Mouse (Mus musculus) forebrain, embryonic 12.5 days (tissue): ENCODE results near the gene Abcg1. TPM values are rescaled to one million over a fixed set of nuclear protein-coding genes. Genes with fewer than 3 reads are reported as not detected.
A peak's percentile ranks its signal among the peaks of the same experiment; 100 is the strongest.

Experiments
- ATAC-seq: fragments of 200-750 bp; cut with Nextera tagmentation; 2 replicates; pipeline ENCODE4 v1.8.0; 2017; ENCODE audit warnings: moderate TSS enrichment; ENCODE audit not compliant: low FRiP score
- H3K27ac ChIP-seq: fragments of 300-500 bp; sonication (generic); 2 replicates; pipeline ENCODE4 v1.5.1; 2016; ENCODE audit warnings: mild to moderate bottlenecking
- H3K27me3 ChIP-seq: fragments of 300-500 bp; sonication (generic); 2 replicates; pipeline ENCODE4 v1.6.1; 2016; ENCODE audit warnings: mild to moderate bottlenecking
- H3K36me3 ChIP-seq: fragments of 300-500 bp; sonication (generic); replicated peaks from 2 replicates; pipeline ENCODE4 v1.6.1; 2016; ENCODE audit warnings: mild to moderate bottlenecking
- H3K4me1 ChIP-seq: fragments of 300-500 bp; sonication (generic); 2 replicates; pipeline ENCODE4 v1.6.1; 2016
- H3K4me2 ChIP-seq: fragments of 300-500 bp; sonication (generic); 2 replicates; pipeline ENCODE4 v1.6.1; 2016; ENCODE audit warnings: mild to moderate bottlenecking, moderate library complexity
- H3K4me3 ChIP-seq: fragments of 300-500 bp; sonication (generic); replicated peaks from 2 replicates; pipeline ENCODE4 v1.5.1; 2016; ENCODE audit warnings: mild to moderate bottlenecking
- H3K9ac ChIP-seq: fragments of 300-500 bp; sonication (generic); 2 replicates; pipeline ENCODE4 v1.6.1; 2016; ENCODE audit warnings: mild to moderate bottlenecking
- H3K9me3 ChIP-seq: fragments of 300-500 bp; sonication (generic); 2 replicates; pipeline ENCODE4 v1.6.1; 2016
- WGBS: fragments of 180-500 bp; shearing (Covaris S2); methylation state at CpG from one replicate; pipeline ENCODE4 v1.1.7; 2016; 5-methylcytosine and 5-hydroxymethylcytosine counted together
- polyA plus RNA-seq: library from polyadenylated mRNA; unstranded; fragments of >200 nt; fragmentation: Nextera tagmentation; extraction: Ambion mirVana; gene quantifications from 2 replicates; pipeline ENCODE4 v1.2.1, GENCODE M21; 2016

The Abcg1 gene
- 16.2 and 16.5 TPM in 2 replicates for polyA plus RNA-seq

DNA sequence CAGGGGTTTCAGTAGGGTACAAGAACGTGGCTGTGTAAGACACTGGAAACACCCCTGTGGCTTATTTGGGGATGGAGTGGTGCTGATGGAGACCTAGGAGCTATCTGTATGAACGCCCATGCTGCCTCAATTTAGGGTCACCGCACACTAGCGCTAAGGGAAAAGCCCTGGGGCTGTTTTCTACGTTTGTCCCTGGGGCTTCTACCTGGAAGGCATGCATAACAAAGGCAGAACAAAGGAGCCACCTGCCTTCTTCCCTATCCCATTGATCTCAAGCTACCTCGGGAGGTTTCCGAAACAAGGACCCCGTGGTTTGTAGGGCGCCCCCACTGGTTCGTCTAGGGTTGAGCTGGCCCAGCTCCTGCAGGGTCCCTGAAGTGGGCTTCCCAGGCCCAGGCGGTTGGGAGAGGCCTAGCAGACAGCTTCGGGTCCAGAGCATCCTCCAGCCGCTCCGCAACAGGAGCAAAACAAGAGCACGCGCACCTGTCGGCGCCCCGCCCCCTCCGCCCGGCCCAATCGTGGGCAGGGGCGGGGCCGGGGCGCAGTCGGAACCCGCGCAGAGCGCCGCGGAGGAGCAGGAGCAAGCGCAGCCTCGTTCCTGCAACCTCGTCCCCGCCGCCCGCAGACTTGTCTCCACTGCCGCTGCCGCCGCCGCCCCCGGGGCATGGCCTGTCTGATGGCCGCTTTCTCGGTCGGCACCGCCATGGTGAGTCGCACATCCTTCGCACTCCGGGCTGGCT is at the start of gene Abcg1:
Gene Abcg1, plus strand, starts transcription at position 525 of the 740 bp plus-strand sequence.
- Histone ChIP-seq H3K9me3 (peaks cover 5% of the 10 kb centered on the region), H3K9ac (peak within 1 kb of the TSS; percentile 59), H3K4me2 (peak within 1 kb of the TSS; percentile 79), H3K4me3 (peak within 1 kb of the TSS; percentile 52), H3K4me1 (peaks cover 41% of the 10 kb centered on the region), H3K36me3 (no peaks in the 10 kb centered on the region), H3K27ac (peak within 1 kb of the TSS; percentile 54), H3K27me3 (peaks cover 45% of the 10 kb centered on the region)
- peak; percentile 80 for ATAC-seq
- under 1% methylated on average over 49 of the region's 49 CpGs for WGBS

DNA sequence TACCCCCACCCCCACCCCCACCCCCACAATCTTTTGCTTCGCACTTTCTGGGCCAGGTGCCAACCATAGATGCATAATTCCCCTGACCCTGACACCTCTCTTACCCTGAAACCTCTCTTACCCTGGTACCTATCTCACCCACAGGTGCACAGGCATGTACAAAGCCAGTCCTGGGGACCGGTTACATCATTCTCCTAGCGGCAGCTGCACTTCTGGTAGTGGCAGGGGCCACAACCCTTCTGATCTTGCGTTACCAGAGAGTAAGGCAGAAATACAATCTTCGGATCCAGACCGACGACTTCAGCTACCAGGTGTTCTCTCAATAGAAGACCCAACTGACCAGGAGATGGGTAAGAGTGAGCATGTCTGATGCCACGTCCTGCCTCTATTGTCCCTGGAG is 49.1 kb upstream of the Abcg1 start:
- no peak overlapping the region for H3K4me2 ChIP-seq
- H3K27me3 ChIP-seq: 0 out of 2 replicates have a peak, but pooled peaks cover 3% of the 10 kb centered on the region
- H3K4me1 ChIP-seq: no peaks in the 10 kb centered on the region
- H3K36me3 ChIP-seq: no peaks in the 10 kb centered on the region
- no peak overlapping the region for H3K9ac ChIP-seq
- no peak for ATAC-seq
- H3K9me3 ChIP-seq: no peaks in the 10 kb centered on the region
- WGBS: 87% methylated on average over 8 of the region's 8 CpGs
- H3K4me3 ChIP-seq: no peak overlapping the region
- H3K27ac ChIP-seq: no peak overlapping the region

DNA sequence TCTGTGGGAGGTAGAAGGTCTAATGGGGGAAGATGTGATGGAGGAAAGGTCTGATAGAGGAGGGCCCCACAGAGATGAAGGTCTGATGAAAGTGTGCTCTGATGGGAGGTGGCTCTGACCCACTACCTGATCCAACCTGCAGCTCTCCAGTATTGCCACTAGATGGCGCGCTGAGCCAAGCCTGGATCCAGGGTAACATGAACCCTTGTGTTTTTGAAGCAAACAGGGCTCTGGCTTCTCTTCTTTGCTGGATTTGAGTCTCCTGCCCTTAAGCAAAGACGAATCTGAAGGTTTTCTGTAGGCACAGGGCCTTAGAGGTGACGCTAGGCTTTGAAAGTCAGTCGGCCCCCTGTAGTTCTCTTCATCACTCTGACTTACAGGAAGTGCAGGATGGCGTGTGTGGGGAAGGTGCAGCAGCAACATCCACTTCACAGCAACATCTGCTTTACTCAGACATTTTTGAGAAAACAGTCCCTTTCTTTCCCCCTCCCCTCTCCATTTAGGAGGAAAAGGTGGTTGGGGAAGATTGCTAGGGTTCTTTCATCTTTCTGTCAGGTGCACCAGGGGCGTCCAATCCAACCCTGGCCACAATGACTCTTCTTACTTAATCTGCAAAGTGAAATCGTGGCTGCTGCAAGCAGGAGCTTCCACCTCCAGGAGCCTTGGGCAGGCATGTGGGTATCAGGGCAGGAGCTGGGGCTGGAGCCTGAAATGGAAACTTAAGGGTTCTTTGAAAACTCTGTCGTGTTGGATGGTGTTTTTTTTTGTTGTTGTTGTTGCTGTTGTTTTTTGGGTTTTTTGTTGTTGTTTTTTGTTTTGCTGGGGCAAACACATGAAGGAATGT is 45.7 kb upstream of the Abcg1 start:
- Histone ChIP-seq H3K36me3 (no peaks in the 10 kb centered on the region), H3K9ac (no peak overlapping the region), H3K9me3 (no peaks in the 10 kb centered on the region), H3K4me3 (no peak overlapping the region), H3K4me1 (no peaks in the 10 kb centered on the region), H3K27ac (no peak overlapping the region), H3K27me3 (no peaks in the 10 kb centered on the region), H3K4me2 (no peak overlapping the region; the same call in 1 of the 2 replicates)
- ATAC-seq: 0 out of 2 replicates have a peak, but pooled peaks have one; percentile 36
- 40% methylated on average over 9 of the region's 9 CpGs for WGBS

DNA sequence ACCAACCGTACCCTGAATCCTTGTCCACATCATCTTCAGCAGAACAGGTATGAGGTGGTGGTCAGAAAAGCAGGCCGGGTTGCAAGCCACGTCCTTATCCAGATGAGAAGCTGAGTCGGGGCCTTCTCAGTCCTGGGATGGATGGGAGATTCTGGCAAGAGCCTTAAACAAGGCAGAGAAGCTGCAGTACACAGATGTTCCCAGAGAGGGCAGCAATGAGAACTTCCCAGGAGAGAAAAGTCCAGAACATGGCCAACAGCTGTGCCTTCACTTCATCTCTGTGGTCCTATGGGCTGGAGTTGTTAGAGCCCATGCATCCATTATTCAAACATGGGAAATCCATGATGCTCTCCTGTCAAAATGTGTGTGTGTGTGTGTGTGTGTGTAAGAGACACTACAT is 39.2 kb upstream of the Abcg1 start:
- no peak for ATAC-seq
- H3K4me3 ChIP-seq: no peak overlapping the region
- 68% methylated on average over 4 of the region's 4 CpGs for WGBS
- no peak overlapping the region for H3K9ac ChIP-seq
- H3K9me3 ChIP-seq: no peaks in the 10 kb centered on the region
- no peaks in the 10 kb centered on the region for H3K36me3 ChIP-seq
- H3K27me3 ChIP-seq: no peaks in the 10 kb centered on the region
- H3K4me2 ChIP-seq: no peak overlapping the region
- H3K4me1 ChIP-seq: no peaks in the 10 kb centered on the region
- H3K27ac ChIP-seq: no peak overlapping the region

DNA sequence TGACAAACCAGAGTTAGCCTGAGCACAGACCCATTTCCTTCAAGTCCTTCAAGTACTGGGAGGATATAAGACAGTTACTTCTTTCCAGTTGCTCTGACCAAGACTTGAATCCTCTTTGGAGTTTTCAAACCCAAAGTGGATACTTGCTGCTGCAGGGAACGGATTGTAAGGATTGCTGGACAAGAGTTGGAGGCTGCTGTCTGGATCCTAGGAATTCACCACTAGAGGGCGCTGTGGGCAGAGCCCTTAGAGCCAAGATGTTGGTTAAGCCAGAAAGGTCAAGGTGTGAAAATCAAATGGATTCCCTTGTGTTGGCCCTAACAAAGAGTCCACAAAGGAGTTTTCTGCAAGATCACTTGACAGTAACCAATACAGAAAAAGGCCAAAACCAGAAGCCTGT is 38.0 kb upstream of the Abcg1 start:
- H3K4me3 ChIP-seq: no peak overlapping the region
- no peaks in the 10 kb centered on the region for H3K27me3 ChIP-seq
- no peak overlapping the region for H3K4me2 ChIP-seq
- H3K9me3 ChIP-seq: no peaks in the 10 kb centered on the region
- H3K9ac ChIP-seq: no peak overlapping the region
- no peaks in the 10 kb centered on the region for H3K4me1 ChIP-seq
- no peaks in the 10 kb centered on the region for H3K36me3 ChIP-seq
- ATAC-seq: no peak
- 3% methylated on average over 2 of the region's 2 CpGs for WGBS
- no peak overlapping the region for H3K27ac ChIP-seq

DNA sequence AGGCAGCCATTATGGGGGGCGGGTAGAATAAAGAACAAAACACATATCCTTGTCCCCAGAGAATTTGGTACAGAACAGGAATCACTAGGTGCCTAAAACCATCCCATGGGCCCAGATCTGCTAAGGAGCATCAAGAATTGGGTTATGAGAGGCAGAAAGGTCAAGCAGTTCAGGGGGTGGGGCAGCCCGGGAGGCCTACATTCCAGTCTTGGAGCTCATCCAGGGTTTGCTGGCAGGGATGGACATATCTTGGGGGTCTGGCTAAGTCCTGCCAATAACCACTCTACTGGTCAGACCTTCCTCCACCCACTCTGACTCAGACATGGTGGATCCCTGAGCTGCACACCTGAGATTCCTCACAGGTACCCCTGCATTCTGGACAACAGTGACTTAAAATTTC is 37.4 kb upstream of the Abcg1 start:
- Histone ChIP-seq H3K27me3 (no peaks in the 10 kb centered on the region), H3K9ac (no peak overlapping the region), H3K4me3 (no peak overlapping the region), H3K27ac (no peak overlapping the region), H3K36me3 (no peaks in the 10 kb centered on the region), H3K4me1 (no peaks in the 10 kb centered on the region), H3K4me2 (no peak overlapping the region), H3K9me3 (no peaks in the 10 kb centered on the region)
- no peak for ATAC-seq
- WGBS: 85% methylated on average over 2 of the region's 2 CpGs

DNA sequence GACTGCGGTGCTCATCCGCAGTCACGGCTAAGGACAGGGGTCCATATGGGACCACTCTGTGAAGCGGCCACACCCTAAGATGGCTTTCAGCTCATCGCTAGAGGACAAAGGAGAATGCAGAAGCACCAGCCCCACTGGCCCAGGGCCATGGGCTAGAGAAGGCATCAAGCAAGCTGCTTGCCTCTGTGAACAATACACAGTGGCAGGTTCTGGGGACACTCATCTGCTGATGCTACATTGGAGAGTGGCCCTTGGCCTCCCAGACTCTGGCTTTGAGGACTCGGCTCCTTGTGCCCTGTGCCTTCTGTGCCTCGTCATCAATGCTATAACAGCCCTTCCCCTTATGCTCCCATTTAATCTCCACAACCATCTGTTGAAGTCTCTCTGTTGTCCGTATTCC is 36.2 kb upstream of the Abcg1 start:
- Histone ChIP-seq H3K4me1 (no peaks in the 10 kb centered on the region), H3K36me3 (no peaks in the 10 kb centered on the region), H3K9me3 (no peaks in the 10 kb centered on the region), H3K9ac (no peak overlapping the region), H3K27ac (no peak overlapping the region), H3K4me3 (no peak overlapping the region), H3K27me3 (no peaks in the 10 kb centered on the region), H3K4me2 (no peak overlapping the region)
- ATAC-seq: no peak
- WGBS: 85% methylated on average over 8 of the region's 8 CpGs

DNA sequence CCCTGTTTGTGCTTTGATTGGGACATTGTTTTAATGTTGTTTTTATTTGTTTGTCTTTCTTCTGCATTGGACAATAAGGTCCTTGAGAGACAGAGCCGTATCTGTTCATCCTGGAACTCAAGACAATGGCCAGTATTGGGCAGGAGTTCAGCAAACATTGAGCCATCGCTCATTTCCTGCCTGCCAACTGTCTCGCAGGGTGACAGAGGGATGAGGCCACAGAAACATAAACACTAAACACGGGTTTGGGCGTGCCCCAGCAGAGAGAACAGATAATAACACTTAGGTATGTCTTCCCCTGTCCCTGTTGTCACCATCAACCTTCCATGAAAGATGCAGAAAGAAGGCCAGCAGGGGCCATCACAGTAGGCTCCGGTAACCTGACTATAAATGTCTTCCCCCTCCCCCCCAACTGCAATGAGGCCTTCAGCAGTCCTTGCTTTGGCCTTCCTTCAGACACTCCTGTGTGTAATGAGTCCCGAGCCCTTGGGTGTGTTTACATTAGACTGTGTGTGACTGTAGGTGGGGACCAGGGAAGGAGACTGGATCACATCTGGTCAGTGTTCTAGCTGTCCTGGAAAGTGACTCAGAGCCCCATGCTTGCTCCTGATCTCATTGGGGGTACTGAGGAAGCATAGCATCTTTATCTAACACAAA is 33.2 kb upstream of the Abcg1 start:
- H3K9me3 ChIP-seq: no peaks in the 10 kb centered on the region
- no peak overlapping the region for H3K27ac ChIP-seq
- 84% methylated on average over 7 of the region's 7 CpGs for WGBS
- no peak overlapping the region for H3K4me3 ChIP-seq
- no peaks in the 10 kb centered on the region for H3K4me1 ChIP-seq
- H3K4me2 ChIP-seq: no peak overlapping the region
- H3K27me3 ChIP-seq: no peaks in the 10 kb centered on the region
- no peak overlapping the region for H3K9ac ChIP-seq
- ATAC-seq: no peak
- H3K36me3 ChIP-seq: no peaks in the 10 kb centered on the region

DNA sequence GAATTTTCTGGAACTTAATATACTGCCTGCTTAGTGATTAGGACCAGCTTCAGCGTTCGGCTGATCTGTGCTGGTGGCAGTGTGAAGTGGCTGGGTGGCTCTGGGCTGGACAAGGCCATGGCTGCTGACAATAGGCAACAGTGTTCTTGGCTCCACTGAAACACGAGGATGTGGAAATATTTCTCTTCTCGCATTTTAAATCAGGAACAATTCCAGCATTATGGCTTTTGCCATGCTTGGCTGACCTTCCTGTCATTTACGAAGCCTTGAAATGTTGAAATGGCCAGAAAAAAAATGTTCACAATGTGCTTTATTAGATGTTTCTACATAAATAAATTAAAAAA is 32.7 kb upstream of the Abcg1 start:
- Histone ChIP-seq H3K4me3 (no peak overlapping the region), H3K9ac (no peak overlapping the region), H3K36me3 (no peaks in the 10 kb centered on the region), H3K4me1 (no peaks in the 10 kb centered on the region), H3K27ac (no peak overlapping the region), H3K27me3 (no peaks in the 10 kb centered on the region), H3K4me2 (no peak overlapping the region), H3K9me3 (no peaks in the 10 kb centered on the region)
- ATAC-seq: no peak
- 78% methylated on average over 5 of the region's 5 CpGs for WGBS

DNA sequence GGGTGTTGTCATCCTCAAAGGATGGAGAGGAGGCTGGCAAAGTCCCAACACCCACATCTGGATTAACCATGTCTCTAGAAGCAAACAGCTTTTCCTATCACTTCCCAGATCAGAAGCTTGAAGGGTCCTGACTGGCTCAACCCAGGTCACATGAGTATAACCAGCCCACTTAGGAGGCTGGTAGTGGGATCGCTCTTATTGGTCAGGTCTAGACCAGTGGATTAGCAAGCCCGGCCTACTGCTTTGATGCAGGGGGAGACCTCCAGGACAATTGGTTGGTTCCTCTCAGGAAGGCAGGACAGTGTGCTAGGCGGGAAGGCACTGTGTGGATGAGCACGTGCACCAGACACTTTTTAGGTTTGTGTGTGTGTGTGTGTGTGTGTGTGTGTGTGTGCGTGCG is 30.5 kb upstream of the Abcg1 start:
- Histone ChIP-seq H3K4me3 (no peak overlapping the region), H3K4me2 (no peak overlapping the region), H3K36me3 (no peaks in the 10 kb centered on the region), H3K27ac (no peak overlapping the region), H3K4me1 (no peaks in the 10 kb centered on the region), H3K9me3 (no peaks in the 10 kb centered on the region), H3K27me3 (no peaks in the 10 kb centered on the region), H3K9ac (no peak overlapping the region)
- WGBS: 82% methylated on average over 6 of the region's 6 CpGs
- no peak for ATAC-seq

DNA sequence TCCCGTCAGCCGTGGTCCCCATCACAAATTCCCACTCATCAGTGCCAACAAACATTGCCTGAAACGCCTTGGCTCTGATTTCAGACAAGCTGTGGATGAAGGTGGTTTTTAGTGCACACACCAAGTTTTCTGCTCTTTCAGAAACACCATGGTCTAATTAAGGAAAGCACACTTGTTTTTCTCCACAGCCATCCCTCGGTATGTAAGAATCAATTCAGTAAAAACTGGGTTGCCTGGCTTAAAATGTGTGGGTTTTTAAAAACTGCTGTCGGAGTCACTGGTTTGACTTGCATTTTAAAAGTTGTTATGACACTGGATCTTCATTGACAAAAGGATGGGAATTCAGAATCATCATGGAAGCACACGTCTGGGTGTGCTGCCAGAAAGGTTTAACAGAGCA is 29.8 kb upstream of the Abcg1 start:
- ATAC-seq: no peak
- Histone ChIP-seq H3K9me3 (no peaks in the 10 kb centered on the region), H3K4me1 (no peaks in the 10 kb centered on the region), H3K27ac (no peak overlapping the region), H3K4me2 (no peak overlapping the region), H3K27me3 (no peaks in the 10 kb centered on the region), H3K36me3 (no peaks in the 10 kb centered on the region), H3K9ac (no peak overlapping the region), H3K4me3 (no peak overlapping the region)
- WGBS: 89% methylated on average over 6 of the region's 6 CpGs

DNA sequence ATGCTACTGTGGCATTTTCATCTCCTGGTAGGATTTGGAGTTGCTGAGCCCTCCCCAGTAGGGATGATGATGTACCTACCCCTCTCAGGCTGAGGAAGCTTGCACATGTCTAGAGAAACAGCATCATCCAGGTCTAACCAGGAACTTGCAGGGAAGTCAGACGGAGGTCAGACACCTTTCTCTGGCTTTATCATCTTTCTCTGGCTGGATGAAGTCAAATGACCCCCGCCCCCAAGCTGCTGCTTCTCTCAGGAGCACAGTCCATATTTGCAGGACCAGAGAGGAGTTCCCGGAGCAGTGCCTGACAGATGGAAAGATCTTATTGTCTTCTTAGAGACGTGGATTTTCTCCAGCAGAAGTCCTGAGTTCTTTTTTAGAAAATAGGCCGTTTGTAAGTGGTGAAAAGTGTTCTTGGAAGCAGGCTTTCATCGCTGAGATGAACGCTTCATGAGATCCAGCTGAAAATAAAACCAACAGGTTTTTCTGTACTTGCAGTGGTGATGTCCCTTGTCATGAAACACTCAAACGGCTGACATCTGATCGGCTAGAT is 28.6 kb upstream of the Abcg1 start:
- no peak overlapping the region for H3K9ac ChIP-seq
- H3K4me3 ChIP-seq: no peak overlapping the region
- no peaks in the 10 kb centered on the region for H3K27me3 ChIP-seq
- WGBS: 87% methylated on average over 9 of the region's 9 CpGs
- no peak overlapping the region for H3K27ac ChIP-seq
- ATAC-seq: no peak
- H3K9me3 ChIP-seq: no peaks in the 10 kb centered on the region
- no peaks in the 10 kb centered on the region for H3K36me3 ChIP-seq
- H3K4me2 ChIP-seq: no peak overlapping the region
- peaks cover 7% of the 10 kb centered on the region for H3K4me1 ChIP-seq
